Mouse (Mus musculus) MEL (cell line): ENCODE measurements around the gene Dnah17. TPM values are rescaled to one million over a fixed set of nuclear protein-coding genes. Genes with fewer than 3 reads are reported as not detected.
A peak's percentile ranks its signal among the peaks of the same experiment; 100 is the strongest.

Experiments used
- DNase-seq: peaks from one replicate; pipeline ENCODE4 v3.0.0; 2011; ENCODE audit warnings: low read depth, low spot score
- H3K27ac ChIP-seq: 2 replicates; pipeline ENCODE4 v1.5.1; 2012; ENCODE audit warnings: low read depth, mild to moderate bottlenecking, control low read depth, low read length, moderate library complexity; ENCODE audit not compliant: control insufficient read depth
- H3K27me3 ChIP-seq, 2 experiments: fragments of 150-350 bp in 1 of 2; sonication (generic) in 1 of 2; 2 replicates each; pipeline ENCODE4 v1.6.1; 2012; ENCODE audit warnings: low read length in 2 of 2, mild to moderate bottlenecking in 2 of 2, improper control_type of control experiment in 1 of 2, moderate library complexity in 1 of 2; ENCODE audit not compliant: insufficient read depth in 2 of 2, control insufficient read depth in 1 of 2
- H3K36me3 ChIP-seq, 2 experiments: 2 replicates each; pipeline ENCODE4 v1.6.1; 2012 to 2014; ENCODE audit warnings: low read length in 2 of 2, improper control_type of control experiment in 1 of 2, inconsistent platforms in 1 of 2, mild to moderate bottlenecking in 1 of 2; ENCODE audit not compliant: insufficient read depth in 2 of 2, control insufficient read depth in 1 of 2
- H3K4me1 ChIP-seq, 2 experiments: fragments of 150-350 bp in 1 of 2; sonication (generic) in 1 of 2; 2 replicates each; pipeline ENCODE4 v1.6.1; 2012; ENCODE audit warnings: low read length in 2 of 2, improper control_type of control experiment in 1 of 2, mild to moderate bottlenecking in 1 of 2; ENCODE audit not compliant: insufficient read depth in 2 of 2, control insufficient read depth in 1 of 2
- H3K4me3 ChIP-seq, 2 experiments: fragments of 150-350 bp in 1 of 2; sonication (generic) in 1 of 2; 2 replicates each; pipeline ENCODE4 v1.5.1; 2012; ENCODE audit warnings: low read depth in 2 of 2, low read length in 2 of 2, mild to moderate bottlenecking in 2 of 2, moderate library complexity in 2 of 2, control low read depth in 1 of 2, improper control_type of control experiment in 1 of 2; ENCODE audit not compliant: control insufficient read depth in 1 of 2, insufficient read depth in 1 of 2
- H3K79me2 ChIP-seq: 2 replicates; pipeline ENCODE4 v1.6.1; 2012; ENCODE audit warnings: mild to moderate bottlenecking, low read length, moderate library complexity; ENCODE audit not compliant: control insufficient read depth, poor library complexity, insufficient read depth
- H3K9ac ChIP-seq: 2 replicates; pipeline ENCODE4 v1.6.1; 2012; ENCODE audit warnings: low read depth, mild to moderate bottlenecking, control low read depth, low read length, moderate library complexity; ENCODE audit not compliant: control insufficient read depth, poor library complexity, severe bottlenecking
- H3K9me3 ChIP-seq: fragments of 150-350 bp; sonication (generic); replicated peaks from 2 replicates; pipeline ENCODE4 v1.6.1; 2012; ENCODE audit warnings: mild to moderate bottlenecking, low read length, improper control_type of control experiment, moderate library complexity; ENCODE audit not compliant: insufficient read depth
- CHD1 ChIP-seq: IDR thresholded peaks from 2 replicates; pipeline ENCODE4 v1.6.1; 2012; ENCODE audit warnings: low read depth, mild to moderate bottlenecking, inconsistent platforms, low read length, improper control_type of control experiment
- CHD2 ChIP-seq: IDR thresholded peaks from 2 replicates; pipeline ENCODE4 v1.6.1; 2011; ENCODE audit warnings: low read length, improper control_type of control experiment
- ELF1 ChIP-seq: IDR thresholded peaks from 2 replicates; pipeline ENCODE4 v1.6.1; 2014; ENCODE audit warnings: low read depth, mild to moderate bottlenecking, inconsistent platforms, low read length, improper control_type of control experiment, moderate library complexity
- ETS1 ChIP-seq: IDR thresholded peaks from 2 replicates; pipeline ENCODE4 v1.6.1; 2012; ENCODE audit warnings: low read depth, mild to moderate bottlenecking, inconsistent platforms, low read length, improper control_type of control experiment, moderate library complexity
- MAFK ChIP-seq: IDR thresholded peaks from 2 replicates; pipeline ENCODE4 v1.6.1; 2011; ENCODE audit warnings: low read depth, mild to moderate bottlenecking, low read length, improper control_type of control experiment, borderline replicate concordance
- NELFE ChIP-seq: IDR thresholded peaks from 2 replicates; pipeline ENCODE4 v1.6.1; 2011; ENCODE audit warnings: low read depth, low read length, improper control_type of control experiment
- POLR2A ChIP-seq, 2 experiments: IDR thresholded peaks; 2 replicates each; pipeline ENCODE4 v1.6.1; 2011 to 2012; ENCODE audit warnings: low read length in 2 of 2, mild to moderate bottlenecking in 2 of 2, control low read depth in 1 of 2, improper control_type of control experiment in 1 of 2, low read depth in 1 of 2, moderate library complexity in 1 of 2; ENCODE audit not compliant: control insufficient read depth in 1 of 2, insufficient read depth in 1 of 2, poor library complexity in 1 of 2
- TAL1 ChIP-seq: IDR thresholded peaks from 2 replicates; pipeline ENCODE4 v1.6.1; 2012; ENCODE audit warnings: mild to moderate bottlenecking, inconsistent platforms, low read length, moderate library complexity, mixed read lengths
- TBP ChIP-seq: IDR thresholded peaks from 2 replicates; pipeline ENCODE4 v1.8.0; 2011; ENCODE audit warnings: low read depth, low read length, improper control_type of control experiment
- TCF12 ChIP-seq: IDR thresholded peaks from 2 replicates; pipeline ENCODE4 v1.6.1; 2014; ENCODE audit warnings: low read depth, mild to moderate bottlenecking, inconsistent platforms, low read length, improper control_type of control experiment, moderate library complexity
- USF1 ChIP-seq: IDR thresholded peaks from 2 replicates; pipeline ENCODE4 v1.6.1; 2014; ENCODE audit warnings: low read depth, mild to moderate bottlenecking, inconsistent platforms, low read length, improper control_type of control experiment, moderate library complexity
- USF2 ChIP-seq, 2 experiments: IDR thresholded peaks; 2 replicates each; pipeline ENCODE4 v1.6.1; 2011 to 2012; ENCODE audit warnings: improper control_type of control experiment in 2 of 2, low read length in 2 of 2, borderline replicate concordance in 1 of 2, inconsistent platforms in 1 of 2, low read depth in 1 of 2, mild to moderate bottlenecking in 1 of 2; ENCODE audit not compliant: insufficient read depth in 1 of 2
- ZKSCAN1 ChIP-seq: IDR thresholded peaks from 2 replicates; pipeline ENCODE4 v1.6.1; 2012; ENCODE audit warnings: low read depth, mild to moderate bottlenecking, inconsistent platforms, low read length, improper control_type of control experiment, moderate library complexity
- ZMIZ1 ChIP-seq: IDR thresholded peaks from 2 replicates; pipeline ENCODE4 v1.6.1; 2012; ENCODE audit warnings: low read depth, mild to moderate bottlenecking, inconsistent platforms, low read length, improper control_type of control experiment, moderate library complexity
- ZNF384 ChIP-seq: IDR thresholded peaks from 2 replicates; pipeline ENCODE4 v1.6.1; 2012; ENCODE audit warnings: low read depth, mild to moderate bottlenecking, inconsistent platforms, low read length, improper control_type of control experiment
- polyA plus RNA-seq, 2 experiments: library from polyadenylated mRNA; stranded (reverse) in 1 of 2; unstranded in 1 of 2; fragments of >175 nt in 1 of 2; fragments of >200 nt in 1 of 2; gene quantifications; 2 replicates each; pipeline versions ENCODE4 v1.2.1 to v1.2.4; 2012; ENCODE audit warnings: low replicate concordance in 2 of 2, low read depth in 1 of 2; ENCODE audit not compliant: insufficient read length in 2 of 2, insufficient read depth in 1 of 2, missing spikeins in 1 of 2
- total RNA-seq: library from RNA; depleted of rRNA; stranded (reverse); fragments of 300-350 nt; gene quantifications from 2 replicates; pipeline ENCODE4 v1.2.3, GENCODE M21; 2012

Gene Dnah17
- total and polyA plus RNA-seq, 3 experiments, result 0.04 to 0.21 TPM; not detected in 1

DNA sequence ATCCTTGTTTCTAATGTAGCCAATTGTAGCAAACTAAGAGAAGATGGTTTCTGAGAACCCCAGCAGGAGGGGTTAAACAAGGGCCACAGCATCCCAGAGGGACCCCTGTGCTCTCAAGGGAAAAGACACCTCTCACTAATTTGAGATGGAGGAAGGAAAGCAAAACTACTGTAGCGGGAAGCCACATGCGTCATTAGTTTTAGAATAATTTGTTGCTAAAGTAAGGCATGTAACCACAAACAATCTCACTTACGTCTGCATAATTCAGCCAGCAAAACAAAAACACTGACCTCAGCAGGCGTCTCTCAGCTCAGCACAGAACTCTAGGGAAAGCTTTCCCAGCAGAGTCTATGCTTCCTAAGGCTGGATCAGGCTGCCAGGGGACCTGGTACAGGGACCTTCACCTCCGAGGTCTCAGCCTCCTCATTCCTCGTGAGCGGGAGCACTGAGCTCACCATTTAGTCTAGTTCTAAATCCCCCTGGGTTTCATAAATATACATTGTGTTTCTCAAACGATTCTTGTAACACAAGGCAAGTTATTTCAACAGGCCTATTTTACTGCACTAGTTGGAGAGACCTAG is 26.1 kb upstream of the Dnah17 start:
- TF ChIP-seq USF1 (no peak), ELF1 (no peak), CHD1 (no peak), CHD2 (no peak), TBP (no peak), ZNF384 (no peak), MAFK (no peak), POLR2A (IDR thresholded peaks at IDR 0.05; ENCODE audit: control insufficient read depth in 1 of 2, insufficient read depth in 1 of 2, low read depth in 1 of 2, low read length in 2 of 2, poor library complexity in 1 of 2) (no peak), TAL1 (no peak), TCF12 (no peak), ZMIZ1 (no peak), ZKSCAN1 (no peak), NELFE (no peak)
- DNase-seq, result no peak
- no peaks in the 10 kb centered on the region for H3K4me1 ChIP-seq
- H3K9me3 ChIP-seq, result no peaks in the 10 kb centered on the region
- H3K27ac ChIP-seq, result no peak overlapping the region
- H3K27me3 ChIP-seq, result no peaks in the 10 kb centered on the region
- no peaks in the 10 kb centered on the region for H3K79me2 ChIP-seq
- H3K4me3 ChIP-seq, result no peak overlapping the region
- H3K9ac ChIP-seq, result no peak overlapping the region
- no peaks in the 10 kb centered on the region for H3K36me3 ChIP-seq

DNA sequence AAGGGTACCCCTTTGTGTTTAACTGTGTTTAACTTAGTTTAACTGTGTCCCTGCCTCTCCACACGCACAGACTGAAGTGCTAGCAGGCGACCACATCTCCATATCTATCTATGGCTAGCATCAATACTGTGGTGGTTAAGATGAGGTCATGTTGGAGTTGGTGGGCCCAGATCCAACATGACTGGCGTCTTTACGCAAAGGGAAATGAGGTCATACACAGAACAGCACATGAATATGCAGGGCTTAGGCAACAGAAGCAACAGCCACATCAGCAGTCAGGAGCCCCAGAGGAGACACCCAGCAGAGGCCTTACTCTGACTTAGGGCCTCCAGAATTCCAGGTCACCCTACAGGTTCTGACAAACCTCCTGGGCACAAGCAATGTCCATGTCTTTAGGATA is 22.5 kb upstream of the Dnah17 start:
- H3K4me3 ChIP-seq, result no peak overlapping the region
- no peak overlapping the region for H3K9ac ChIP-seq
- H3K4me1 ChIP-seq, result no peaks in the 10 kb centered on the region
- TF ChIP-seq ETS1 (0 out of 2 replicates have a peak, but pooled peaks have one; percentile 23), USF2 (IDR thresholded peaks at IDR 0.05; ENCODE audit: borderline replicate concordance in 1 of 2, insufficient read depth in 1 of 2, low read depth in 1 of 2, low read length in 2 of 2) (no peak)
- TF ChIP-seq, all 39 proteins: peak for 1
- H3K27me3 ChIP-seq, result no peaks in the 10 kb centered on the region
- H3K36me3 ChIP-seq, result no peaks in the 10 kb centered on the region
- no peak overlapping the region for H3K27ac ChIP-seq
- peak; percentile 28 for DNase-seq
- no peaks in the 10 kb centered on the region for H3K79me2 ChIP-seq
- H3K9me3 ChIP-seq, result no peaks in the 10 kb centered on the region
